Mouse (Mus musculus) gastrocnemius, postnatal 14 days (tissue): ENCODE results near the gene Kcnj10. TPM values are rescaled to one million over a fixed set of nuclear protein-coding genes. Genes with fewer than 3 reads are reported as not detected.

Experiments
- DNase-seq: peaks from one replicate; pipeline ENCODE4 v3.0.0; 2021; ENCODE audit warnings: mixed read lengths
- intact Hi-C: fragments of 180-260 bp; cut with DNase I; formaldehyde crosslinking; loops from one replicate; pipeline ENCODE4 v1.15.1; 2025; ENCODE audit warnings: low total_unique reads
- total RNA-seq, 2 experiments: library from RNA; stranded (reverse); gene quantifications; 2 replicates each; pipeline ENCODE4 v1.2.3; 2021

Kcnj10 gene
- total RNA-seq, 2 experiments from 2014 or later, result 0.29 to 0.96 TPM

DNA sequence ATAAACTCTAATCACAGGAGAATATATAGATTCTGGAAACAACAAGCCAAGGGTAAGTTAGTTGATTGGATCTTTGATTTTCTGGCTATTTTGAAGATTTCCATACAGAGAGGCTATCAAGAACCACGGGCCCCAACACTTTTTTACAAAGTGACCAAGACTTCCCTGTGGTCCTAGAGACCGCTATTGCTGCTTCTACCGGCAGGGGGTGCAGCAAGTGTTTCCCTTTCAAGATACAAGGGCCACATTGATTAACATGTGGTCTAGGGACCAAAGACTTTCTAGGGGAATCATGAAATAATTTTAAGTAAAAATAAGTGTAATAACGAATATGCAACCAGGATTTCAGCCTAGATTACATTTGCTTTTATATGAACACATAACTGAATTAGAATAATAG is 69.8 kb downstream of the Kcnj10 start:
- intact Hi-C loops, result loop anchor here (10.0 kb wide), 1 partner anchor 224 kb away; the partner anchor contains the start of gene Dusp23
- DNase-seq, result peak; percentile 65

DNA sequence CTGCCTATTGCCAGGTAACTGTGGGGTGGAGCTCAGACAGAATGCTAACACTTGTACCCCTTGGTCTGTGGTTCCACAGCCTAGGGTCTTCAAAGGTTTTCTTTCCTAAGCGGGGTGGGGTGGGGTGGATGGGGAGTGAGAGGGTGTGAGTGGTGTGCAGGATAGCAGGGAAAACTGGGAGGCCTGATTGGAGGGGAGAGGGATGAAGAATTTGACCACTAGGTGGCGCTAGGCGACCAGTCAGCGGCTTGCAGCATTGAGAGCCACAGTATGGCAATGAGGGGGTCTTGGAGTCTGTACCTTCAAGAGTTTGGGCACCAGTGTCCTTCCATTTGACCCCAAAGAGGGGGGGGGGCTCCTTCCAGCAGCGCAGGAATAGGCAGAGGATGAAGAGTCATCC is 71.2 kb downstream of the Kcnj10 start:
- intact Hi-C loops, result loop anchor here (2.0 to 10.0 kb wide), 2 partner anchors 79 to 223 kb away; partner anchors contain the start of gene Dusp23
- peak; percentile 76 for DNase-seq

DNA sequence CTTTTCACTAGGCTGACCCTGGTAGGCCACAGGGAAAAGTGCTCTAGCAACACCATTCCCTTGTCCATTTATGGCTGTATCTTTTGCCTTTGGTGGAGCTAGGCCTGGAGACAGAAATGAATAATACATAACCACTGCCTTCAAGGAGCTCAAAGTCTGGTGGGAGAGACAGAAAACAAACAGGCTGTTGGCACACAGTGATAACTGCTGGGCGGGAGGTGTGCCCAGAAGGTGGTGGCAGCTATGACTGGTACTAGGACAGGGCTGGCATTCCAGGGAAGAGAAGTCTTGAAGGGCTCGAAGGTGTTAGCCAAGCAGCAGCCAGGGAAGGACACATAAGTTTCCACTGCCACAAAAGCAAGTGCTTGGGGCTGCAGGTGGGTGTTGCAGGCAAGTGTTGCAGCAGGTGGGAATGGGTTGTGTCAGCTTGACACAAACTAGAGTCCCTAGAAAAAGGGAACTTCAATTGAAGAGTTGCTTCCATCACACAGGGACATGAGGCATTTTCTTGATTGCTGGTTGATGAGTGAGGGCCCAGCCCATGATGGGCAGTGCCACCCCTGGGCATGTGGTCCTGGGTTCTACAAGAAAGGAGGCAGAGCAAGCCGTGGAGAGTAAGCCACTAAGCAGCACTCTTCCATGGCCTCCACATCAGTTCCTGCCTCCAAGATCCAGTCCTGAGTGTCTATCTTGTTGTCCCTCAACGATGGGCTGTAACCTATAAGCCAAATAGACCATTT is 72.7 kb downstream of the Kcnj10 start:
- intact Hi-C loops, result loop anchor here (2.0 to 10.0 kb wide), 2 partner anchors 77 to 221 kb away; partner anchors contain the start of gene Dusp23

DNA sequence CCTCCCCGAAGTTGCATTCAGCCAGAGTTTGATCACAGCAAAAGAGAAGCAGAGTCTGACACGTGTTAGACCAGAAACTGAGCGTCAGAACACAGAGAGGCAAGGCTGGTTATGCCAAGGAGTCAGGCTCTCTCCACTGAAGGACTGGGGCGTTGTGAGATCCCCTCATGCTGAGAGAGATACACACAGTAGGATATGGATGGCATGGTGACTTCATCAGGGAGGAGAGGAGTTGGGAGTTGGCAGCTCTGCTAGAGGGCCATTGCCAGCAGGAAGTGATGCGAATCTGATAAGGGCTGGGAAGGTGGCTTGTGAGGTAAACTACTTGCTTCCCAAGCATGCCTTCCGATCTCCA is 73.2 kb downstream of the Kcnj10 start:
- no peak for DNase-seq
- intact Hi-C loops, result loop anchor here (10.0 kb wide), 1 partner anchor 221 kb away; the partner anchor contains the start of gene Dusp23

More for the DNA sequence above, 72.7 kb downstream of the Kcnj10 start:
- DNase-seq, result no peak

DNA sequence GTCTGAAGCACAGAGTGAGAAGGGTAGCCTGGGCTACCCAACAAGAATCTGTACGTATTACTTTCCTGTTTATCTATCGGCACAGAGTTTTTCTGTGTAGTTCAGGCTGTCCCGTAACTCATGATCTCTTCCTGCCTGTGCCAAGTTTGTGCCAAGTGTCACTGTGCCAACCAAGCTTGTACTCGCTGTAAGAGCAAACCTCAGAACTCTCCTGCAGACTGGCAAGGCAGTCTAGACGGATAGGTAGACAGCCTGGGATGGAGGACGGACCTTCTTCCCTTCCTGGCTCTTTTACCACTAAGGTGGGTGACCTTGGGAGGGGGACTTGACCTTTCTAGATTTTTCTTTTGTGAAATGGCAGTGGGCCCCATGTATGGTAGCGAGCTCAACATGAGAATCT is 74.1 kb downstream of the Kcnj10 start:
- intact Hi-C loops, result loop anchor here (10.0 kb wide), 1 partner anchor 220 kb away; the partner anchor contains the start of gene Dusp23

DNA sequence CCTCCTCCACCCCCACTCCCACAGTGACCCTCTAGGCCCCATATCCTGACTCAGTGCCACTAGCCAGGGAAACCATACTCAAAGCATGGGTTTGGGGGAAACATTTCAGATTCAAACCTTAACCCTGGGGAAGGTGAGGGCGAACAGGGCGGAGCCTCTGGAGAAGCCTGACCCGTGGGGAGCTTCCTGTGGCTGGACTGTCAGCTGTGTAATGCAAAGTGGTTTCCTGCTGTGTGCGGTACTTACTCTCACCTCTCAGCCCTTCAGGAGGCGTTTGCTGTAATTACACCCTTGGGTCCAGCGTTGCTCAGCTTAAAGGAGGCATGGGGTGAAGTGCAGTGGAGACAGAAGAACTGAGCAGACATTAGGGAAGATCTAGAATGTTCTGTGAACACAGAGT is 77.2 kb downstream of the Kcnj10 start:
- intact Hi-C loops, result loop anchor here (10.0 kb wide), 1 partner anchor 217 kb away; the partner anchor contains the start of gene Dusp23
- no peak for DNase-seq

More for the DNA sequence above, 74.1 kb downstream of the Kcnj10 start:
- DNase-seq, result no peak

DNA sequence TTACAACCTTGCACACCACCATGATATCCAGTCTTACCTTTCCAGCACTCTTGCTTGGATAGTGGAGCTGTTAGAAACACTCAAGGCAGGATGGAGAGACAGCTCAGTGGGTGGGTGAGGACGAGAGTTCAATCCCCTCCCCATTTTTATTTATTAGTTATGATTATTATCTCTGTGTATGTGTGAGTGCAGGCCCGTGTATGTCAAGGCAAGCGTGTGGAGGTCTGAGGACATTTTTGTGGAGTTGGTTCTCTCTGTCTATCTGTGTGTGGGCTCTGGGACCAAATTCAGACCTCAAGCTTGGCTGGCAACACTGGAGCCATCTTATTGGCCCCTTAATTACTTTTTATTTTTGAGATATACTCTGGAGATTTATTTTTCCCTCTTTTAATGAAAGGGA is 77.6 kb downstream of the Kcnj10 start:
- no peak for DNase-seq
- intact Hi-C loops, result loop anchor here (10.0 kb wide), 1 partner anchor 216 kb away; the partner anchor contains the start of gene Dusp23

DNA sequence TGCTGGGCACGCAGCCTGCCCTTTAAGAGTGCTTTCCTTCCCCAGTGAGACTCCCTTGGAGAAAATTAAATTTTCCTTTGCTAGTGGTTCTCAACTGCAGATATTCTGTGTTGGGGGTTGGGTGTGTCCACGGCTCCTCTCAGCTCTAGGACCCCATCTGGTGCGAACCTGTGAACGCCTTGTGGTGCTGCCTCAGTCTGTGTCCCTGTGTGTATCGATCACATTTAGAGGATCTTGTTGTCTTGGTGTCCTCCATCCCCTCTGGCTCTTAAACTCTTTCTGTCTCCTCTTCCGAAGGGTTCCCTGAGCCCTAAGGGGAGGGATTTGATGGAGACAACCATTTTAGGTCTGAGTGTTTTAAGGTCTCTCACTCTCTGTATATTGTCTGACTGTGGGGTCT is 79.2 kb downstream of the Kcnj10 start:
- intact Hi-C loops, result no loop called here

DNA sequence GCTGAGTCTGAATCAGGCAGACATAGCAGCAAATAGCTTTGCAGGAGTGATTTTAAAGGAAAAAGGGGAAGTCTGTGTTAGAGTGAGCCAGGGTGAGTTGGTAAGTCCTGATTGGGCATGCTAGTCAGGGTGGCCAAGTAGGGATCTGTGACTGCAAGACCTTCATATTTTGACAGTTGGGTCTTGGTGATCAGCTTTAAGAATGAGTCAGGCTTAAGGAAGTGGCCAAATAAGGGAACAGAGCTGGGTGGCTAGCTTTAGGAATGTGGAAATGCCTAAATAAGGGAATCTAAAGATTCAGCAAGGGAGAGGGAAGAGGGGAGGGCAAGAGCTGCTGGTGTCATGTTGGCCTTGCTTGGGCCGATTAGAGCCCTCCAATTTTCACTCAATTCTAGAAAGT is 82.4 kb downstream of the Kcnj10 start:
- intact Hi-C loops, result no loop called here
- DNase-seq, result no peak

More for the DNA sequence above, 79.2 kb downstream of the Kcnj10 start:
- no peak for DNase-seq

Other genes with a start within 250 kb of the Kcnj10 start
- gene Pex19, start 214.5 kb upstream of the Kcnj10 start, total RNA-seq, result 10 to 100 TPM; 88.5 to 95.2 TPM
- gene Dcaf8, start 193.1 kb upstream of the Kcnj10 start, total RNA-seq, result 100 to 1,000 TPM; 131 to 134 TPM
- 10 to 100 TPM; 39.2 to 60.3 TPM for gene Pea15a, start 134.4 kb upstream of the Kcnj10 start, total RNA-seq
- 1,000 to 10,000 TPM; 6,638 to 7,021 TPM for gene Casq1, start 121.3 kb upstream of the Kcnj10 start, total RNA-seq
- gene Atp1a4, start 82.8 kb upstream of the Kcnj10 start, total RNA-seq, result under 1 TPM; 0.66 to 0.96 TPM
- gene Igsf8, start 79.6 kb upstream of the Kcnj10 start, total RNA-seq, result 10 to 100 TPM; 11.1 to 12.5 TPM
- 1,000 to 10,000 TPM in 1 of 2 experiments, 100 to 1,000 TPM in 1; 826 to 1,026 TPM for gene Atp1a2, start 43.1 kb upstream of the Kcnj10 start, total RNA-seq
- gene Kcnj9, start 11.9 kb upstream of the Kcnj10 start, total RNA-seq, result not detected
- 1 to 10 TPM; 4.4 to 4.8 TPM for gene Pigm, start 35.3 kb downstream of the Kcnj10 start, total RNA-seq
- gene Slamf9, start 134.1 kb downstream of the Kcnj10 start, total RNA-seq, result under 1 TPM; 0.33 to 0.57 TPM
- gene Igsf9, start 140.6 kb downstream of the Kcnj10 start, total RNA-seq, result under 1 TPM; 0.37 to 0.51 TPM
- 10 to 100 TPM; 60.4 to 61.2 TPM for gene Tagln2, start 158.8 kb downstream of the Kcnj10 start, total RNA-seq
- under 1 TPM; 0.40 to 0.45 TPM for gene Cfap45, start 179.6 kb downstream of the Kcnj10 start, total RNA-seq
- gene Vsig8, start 214.7 kb downstream of the Kcnj10 start, total RNA-seq, result not detected
- gene Slamf8, start 249.4 kb downstream of the Kcnj10 start, total RNA-seq, result not detected